Mouse (Mus musculus): ENCODE results near the gene Borcs7.

Gene Borcs7

DNA sequence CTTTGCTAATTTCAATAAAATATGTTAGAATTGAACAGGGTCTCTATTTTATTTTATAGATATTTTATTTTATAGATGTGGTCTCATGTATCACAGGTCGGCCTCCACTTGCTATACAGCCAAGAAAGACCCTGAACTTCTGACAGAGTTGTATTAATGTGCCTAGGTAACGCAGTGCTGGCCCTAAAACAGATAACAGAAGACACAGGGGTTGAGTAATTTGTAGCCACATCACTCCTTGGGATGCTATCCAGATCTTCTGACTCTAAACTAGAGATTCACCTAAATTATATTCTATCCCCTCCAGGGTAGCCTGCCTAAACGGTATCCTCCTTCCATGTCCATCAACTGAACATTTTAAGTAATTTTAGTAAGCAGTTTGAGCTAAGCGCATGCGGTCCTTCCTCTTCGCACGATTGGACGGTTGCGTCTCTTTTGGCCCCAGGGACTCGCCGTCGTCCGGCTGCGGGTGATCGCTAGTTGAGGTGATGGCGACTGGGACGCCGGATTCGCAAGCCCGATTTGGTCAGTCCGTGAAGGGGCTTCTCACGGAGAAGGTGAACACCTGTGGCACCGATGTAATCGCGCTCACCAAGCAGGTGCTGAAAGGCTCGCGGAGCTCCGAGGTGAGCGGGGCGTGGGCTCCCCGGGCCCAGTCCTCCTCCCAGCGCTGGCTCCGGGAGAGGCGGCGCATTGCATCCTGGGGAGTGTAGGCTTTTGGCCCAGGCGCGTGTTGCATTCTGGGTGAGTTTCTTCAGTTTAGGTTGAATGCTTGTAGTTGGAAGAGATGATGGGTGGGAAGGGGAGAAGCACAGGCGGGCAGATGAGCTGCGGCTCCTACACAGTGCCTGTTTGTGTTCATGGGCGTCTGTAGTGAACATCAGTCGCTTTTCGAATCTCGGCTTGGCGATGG is at the start of gene Borcs7:
Gene Borcs7 (plus strand): TSS at position 447 of the 913 bp plus-strand sequence.
- DNase-seq, result peak; percentile 83

DNA sequence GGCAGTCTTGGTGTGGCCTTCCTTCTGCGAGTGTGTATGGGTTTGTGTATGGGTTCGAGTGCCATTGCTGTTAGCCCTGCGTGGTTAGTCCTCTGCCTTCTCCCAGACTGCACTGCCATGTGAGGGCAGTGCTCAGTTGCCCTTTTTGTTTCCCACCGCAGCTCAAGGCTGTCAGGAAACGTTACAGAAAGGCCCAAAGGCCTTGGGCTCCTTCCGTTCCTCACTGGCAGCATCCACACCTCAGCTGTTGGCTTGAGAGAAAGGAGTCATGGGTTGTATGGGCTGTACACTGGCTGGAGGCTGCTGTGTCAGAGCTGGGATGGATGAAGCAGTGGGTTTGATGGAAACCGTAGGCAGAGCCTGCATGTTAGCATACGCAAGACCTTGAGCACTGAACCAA is 48.9 kb upstream of the Borcs7 start:
- DNase-seq, result no peak

DNA sequence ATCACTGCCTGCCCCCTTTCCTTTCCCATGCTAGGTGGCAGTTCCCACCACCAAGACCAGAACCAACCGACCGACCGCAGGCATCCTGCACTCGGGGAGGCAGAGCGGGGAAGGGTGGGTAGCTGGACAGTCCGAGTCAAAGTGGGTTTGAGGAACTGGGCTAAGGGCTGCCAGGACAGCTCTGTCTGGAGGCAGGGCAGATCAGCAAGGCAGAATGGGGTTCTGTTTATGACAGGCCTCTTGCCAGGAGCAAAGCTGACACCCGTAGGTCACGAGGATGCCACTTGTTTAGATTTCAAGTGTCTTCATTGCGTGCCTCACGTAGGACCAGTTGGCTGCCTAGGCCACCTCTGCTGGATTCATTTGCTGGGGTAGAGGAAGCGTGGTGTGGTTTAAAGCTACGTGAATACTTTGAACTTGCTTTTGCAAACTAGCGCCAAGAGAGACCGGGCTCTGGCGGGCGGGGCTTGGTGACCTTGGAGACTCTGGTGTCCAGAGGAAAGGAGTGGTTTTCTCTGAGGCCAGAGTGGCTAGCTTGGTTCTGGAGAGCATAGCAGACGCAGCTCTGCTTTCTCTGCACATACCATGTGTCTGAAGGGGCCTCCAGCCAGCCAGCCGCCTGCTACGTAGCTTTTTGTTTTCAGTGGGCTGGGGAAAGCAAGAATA is 48.2 kb upstream of the Borcs7 start:
- peak; percentile 88 for DNase-seq

DNA sequence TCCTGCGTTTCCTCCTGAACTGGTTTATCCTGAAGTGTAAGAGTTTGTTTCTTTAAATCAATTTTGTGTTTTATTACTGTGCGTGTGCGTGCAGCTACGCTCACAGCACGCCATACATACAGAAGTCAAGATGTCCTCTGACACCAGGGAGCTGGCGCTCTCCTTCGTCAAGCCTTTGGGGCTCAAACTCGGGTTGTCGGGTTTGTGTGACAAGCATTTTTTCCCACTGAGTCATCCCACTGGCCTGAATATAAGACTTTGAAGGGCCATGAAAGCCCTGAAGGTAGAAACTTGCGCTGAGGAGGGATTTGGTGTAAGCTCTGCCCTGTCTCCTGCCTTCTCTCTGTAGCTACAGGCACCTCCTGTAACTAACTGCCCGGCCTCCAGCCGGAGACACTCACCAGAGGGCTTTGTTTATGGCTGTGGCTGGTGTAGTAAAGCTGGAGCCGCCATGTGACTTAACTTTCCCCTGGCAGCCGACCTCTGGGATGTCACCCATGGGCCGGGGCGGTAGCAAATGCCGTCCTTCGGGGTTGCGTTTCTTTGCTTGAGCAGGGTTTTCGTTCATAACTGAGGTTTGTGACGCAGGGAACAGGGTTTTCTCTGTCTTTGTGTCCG is 47.5 kb upstream of the Borcs7 start:
- no peak for DNase-seq

DNA sequence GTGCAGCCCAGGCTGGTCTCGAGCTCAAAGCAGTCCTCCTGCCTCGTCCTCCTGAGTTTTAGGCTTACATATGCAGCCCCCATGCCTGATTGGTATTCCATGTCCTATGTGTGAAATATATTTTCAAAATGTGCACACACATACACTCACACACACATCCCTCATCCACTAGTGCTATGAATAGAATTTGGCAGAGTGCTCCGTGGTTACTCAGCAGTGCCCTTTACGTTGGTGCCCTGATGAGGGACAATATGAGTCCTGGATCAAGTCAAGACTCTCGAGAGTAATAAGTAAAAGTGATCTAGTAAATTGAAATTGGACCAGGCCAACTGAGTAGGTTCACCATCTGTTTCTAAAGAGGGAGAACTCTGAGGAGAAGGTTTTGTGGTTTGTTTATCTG is 46.5 kb upstream of the Borcs7 start:
- no peak for DNase-seq

DNA sequence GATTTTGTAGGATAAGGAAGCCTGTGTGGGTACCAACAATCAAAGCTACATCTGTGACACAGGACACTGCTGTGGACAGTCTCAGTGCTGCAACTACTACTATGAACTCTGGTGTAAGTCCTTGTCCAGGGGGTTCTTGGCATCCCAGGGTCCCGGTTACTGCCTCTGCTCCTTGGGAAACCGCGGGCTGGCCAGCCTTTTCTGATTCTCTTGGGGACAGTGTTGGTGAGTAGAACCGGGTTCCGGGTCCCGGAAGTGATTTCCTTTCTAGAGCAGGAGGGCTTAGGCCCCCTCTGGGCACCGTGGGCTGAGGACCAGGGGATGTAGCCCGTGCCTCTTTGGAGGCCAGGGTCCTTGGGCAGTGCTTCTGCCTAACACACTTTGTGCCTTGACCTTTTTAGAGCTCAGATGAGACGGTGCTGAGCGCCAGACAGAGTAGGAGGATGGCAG is 45.3 kb upstream of the Borcs7 start:
- DNase-seq, result no peak

DNA sequence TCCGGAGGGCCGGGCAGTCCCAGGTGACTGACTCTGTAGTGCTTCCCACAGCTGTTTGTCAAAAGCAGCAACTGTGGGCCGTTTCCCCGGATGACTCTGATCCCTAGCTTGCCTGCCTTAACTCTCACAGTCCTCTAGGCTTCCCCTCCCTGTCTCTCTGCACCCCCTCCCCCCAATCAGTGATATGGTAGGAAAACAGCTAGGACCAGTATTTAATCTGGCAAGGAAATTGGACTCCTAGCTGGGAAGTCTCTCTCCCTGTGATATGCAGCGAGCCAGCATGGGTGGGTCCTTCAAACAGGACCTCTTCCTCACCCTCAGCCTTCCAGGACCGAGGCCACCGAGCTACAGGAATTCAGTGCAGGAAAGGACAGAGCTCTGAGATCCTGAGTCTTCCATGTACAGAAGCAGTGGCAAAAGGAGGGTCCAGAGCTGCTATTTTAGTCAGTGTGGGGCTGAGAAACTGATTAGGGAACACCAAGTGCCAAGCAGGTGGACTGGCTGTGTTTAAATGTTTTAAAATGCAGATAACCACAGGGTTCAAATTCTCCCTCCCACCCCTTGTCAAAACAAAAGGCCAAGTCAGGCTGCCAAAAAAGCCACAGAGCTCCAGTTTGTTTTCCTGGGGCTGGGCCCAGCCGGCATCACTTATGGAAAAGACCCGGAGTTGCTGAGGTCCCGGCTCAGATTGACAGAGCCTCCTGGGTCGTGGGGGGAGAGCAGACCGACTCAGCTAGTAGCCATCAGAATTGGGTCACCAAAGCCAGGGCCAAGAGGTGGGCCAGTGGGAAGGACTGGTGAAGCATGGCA is 44.7 kb upstream of the Borcs7 start:
- DNase-seq, result peak; percentile 64

DNA sequence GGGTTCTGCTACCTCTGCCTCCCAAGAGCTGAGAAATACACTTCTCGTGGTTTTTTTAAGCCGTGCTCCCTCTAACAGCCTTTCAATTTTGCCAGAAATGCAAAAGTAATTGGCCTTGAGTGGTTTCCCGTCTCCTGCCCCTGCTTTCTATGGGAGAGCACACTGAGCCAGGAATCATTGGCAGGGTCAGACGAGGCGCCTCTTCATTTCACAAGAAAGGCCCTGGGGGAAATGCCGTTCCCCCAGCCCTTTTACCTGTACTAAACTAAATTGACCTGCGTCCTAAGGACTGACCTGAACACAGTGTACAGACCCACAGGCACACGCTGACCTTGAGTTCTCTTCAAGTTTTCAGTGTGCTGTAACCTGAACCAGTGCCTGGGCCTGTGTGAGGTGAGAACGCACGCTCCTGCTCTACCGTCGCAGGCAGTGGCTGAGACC is 43.6 kb upstream of the Borcs7 start:
- DNase-seq, result peak; percentile 87

DNA sequence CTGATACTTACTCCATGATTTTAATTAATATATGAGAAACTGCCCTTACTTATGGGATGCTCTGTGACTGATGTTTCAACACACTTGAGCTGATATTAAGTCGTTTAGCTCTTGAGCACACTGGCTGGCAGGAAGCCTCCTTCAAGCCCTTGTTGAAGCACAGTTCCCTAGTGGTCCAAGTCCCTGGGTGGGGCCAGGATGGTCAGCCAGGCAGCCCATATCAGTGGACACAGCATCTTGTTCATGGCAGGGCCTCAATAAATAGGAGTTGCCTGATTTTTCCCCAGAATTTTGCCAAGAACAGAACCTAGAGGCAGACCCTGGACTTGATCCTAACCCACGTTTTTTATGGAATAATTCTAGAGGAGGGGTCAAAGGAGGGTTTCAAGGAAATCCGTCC is 42.5 kb upstream of the Borcs7 start:
- no peak for DNase-seq

DNA sequence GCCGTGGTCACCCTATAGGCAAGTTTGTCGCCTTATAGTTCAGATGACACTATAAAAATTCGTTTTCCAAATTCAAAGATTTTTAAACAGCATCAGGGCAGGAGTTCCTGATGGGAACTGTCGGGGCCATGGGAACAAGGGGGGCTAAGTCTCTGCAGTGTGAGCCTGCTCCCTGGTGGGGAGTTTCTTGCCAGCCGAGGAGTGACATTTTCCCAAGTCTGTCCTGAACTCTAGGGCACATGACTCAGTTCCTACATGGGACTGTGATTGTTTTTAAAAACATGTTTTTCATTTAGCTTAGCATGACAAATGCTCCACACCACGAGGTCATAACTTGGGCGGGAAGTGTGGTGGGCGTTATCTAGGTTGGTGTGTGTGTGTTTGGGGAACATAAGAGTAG is 41.9 kb upstream of the Borcs7 start:
- no peak for DNase-seq

DNA sequence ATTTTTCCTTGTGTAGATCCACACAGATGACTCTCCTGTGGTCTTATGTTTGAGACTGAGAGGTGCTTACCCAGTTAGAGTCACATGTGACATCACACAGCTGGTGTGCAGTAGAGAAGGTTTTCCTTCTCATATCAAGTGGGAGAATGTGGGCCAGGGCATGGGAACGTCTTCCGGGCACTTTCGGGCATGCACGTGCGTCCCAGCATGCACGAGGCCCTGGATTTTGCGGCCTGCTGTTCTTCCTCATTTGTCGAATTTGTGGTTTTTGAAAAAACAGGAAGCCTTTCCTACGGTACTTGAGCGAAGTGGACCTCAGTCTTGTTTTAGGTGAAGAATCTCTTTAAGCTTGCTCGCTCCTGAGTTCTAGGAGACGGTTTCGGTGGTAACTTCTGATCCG is 41.1 kb upstream of the Borcs7 start:
- no peak for DNase-seq

DNA sequence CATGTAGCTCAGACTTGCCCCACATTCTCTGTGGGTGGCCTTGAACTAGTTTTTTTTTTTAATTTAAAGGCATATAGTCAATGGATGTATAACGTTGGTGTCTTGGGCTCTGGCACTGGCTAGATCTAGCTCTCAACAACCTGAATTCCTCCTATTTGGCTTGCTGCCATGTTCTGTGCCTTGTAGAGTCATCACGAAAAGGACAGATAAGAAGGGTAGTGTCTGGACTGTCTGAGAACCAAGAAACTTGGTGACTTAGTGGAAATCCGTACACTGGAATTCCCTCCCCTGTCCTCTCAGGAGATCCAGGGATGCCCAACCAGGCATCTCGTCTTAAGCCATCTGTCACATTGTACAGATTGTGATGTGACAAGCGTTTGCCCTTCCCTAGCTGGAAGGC is 36.5 kb upstream of the Borcs7 start:
- DNase-seq, result no peak

DNA sequence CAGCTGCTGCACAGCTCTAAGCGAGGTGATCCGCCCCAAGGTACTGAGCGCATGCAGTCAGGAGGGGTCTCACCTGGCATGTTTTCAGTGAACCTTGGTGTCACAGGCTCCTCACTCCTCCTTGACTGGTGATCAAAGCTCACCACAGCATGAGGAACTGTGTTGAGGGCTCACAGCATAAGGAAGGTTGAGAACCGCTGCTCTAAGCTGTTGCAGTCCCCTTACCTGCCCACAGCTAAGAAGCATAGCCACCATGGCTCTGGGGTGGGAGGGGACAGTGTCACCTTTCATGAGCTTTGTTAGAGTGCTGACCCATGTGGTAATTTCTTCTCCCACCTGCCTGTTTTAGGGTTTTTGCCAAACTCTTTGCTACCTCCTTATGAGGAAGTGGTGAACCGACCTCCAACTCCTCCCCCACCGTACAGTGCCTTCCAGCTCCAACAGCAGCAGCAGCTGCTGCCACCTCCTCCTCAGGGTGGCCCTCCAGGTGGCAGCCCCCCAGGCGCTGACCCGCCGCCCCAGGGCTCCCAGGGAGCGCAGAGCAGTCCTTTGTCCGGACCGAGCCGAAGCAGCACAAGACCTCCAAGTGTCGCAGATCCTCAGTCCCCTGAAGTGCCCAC is 36.0 kb upstream of the Borcs7 start:
- no peak for DNase-seq

DNA sequence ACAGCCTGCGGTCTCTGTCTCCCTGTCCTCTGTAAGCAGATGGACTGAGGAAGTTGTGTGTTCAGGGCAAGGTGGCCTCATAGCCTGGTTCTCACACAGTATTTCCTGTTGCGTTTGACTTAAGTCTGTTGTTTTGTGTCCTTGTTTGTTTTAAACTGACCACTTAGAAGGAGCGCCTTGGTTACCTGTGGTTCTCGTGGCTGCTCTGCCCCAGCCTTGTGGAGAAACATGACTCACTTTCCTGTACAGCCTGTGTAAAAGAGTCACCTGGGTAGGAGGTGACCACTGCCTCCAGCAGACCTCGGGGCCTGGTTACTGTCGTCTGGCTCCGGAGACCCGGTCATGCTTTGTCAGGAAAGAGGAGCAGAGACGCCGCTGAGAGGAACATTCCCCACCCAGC is 34.1 kb upstream of the Borcs7 start:
- no peak for DNase-seq

DNA sequence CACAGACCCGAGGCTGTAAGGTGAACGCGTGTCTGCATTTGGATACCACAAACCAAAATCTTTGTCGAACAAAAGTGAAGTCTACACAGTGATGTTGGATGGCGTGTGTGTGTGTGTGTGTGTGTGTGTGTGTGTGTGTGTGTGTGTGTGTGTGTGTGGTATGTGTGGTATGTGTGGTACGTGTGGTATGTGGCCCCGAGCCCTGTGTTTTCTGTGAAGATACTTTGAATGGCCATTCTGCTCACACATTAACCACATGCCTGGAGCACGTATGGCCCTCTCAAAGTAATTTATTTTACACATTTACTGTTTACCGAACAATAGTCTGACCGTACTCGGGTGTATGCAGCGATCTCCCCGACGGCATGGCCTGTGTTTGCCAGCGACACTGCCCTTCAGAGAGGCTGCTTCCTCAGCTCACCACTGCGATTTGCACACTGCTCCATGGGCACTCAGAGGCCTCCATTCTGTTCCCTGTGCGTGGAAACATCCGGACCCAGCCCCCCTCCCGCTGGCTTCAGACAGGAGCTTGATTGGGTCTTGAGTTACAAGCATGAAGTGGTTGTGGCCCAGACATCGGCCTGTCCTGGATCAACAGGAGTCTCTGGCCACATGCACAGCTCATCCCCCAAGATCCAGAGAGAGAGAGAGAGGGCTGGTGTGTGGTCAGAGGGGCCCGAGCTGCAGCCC is 33.4 kb upstream of the Borcs7 start:
- no peak for DNase-seq

DNA sequence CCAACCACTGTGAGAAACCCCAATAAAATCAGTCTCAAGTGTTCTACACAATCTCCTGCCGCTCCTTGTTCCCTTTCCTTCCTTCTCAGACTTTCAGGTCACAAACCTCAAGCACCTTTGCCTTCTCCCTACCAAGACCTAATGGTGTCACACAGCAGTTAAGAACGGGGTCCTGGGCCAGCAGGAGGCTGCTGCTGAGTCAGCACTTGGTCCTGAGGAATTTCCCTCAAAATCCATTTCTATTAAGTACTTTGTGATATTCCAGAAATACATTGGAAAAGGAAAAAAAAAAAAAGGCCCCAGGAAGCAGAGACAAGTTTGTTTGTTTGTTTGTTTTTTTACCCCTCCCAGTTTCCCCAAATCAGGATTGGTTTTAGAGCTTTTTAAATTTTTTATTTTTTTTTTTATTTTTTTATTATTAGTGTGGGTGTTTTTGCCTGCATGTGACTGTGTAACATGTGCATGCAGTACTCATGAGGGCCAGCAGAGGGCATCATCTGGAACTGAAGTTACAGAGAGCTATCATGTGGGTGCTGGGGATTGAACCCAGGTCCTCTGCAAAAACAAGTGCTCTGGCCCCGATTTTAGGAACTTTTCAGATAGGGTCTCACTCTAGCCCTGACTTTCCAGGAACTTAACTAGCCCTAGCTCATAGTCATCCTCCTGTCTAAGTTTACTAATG is 32.2 kb upstream of the Borcs7 start:
- no peak for DNase-seq

DNA sequence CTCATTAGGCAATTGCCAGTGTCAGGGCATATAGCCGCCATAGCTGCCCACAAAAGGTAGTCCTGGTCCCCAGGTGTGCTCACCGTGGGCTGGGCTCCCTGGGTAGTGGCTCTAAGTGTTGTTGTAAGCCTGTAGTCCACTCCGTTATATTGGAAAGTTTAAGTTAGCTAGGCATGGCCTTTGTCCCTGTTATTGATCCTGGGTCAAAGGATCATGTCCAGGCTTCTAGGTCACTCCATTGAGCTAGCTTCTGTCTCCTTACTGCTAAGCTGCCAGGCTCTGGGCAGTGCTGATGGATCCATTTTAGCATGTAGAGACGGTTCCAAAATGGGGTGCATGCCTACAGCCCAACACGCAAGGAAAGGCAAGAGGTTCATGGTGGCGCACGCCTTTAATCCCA is 31.4 kb upstream of the Borcs7 start:
- no peak for DNase-seq

DNA sequence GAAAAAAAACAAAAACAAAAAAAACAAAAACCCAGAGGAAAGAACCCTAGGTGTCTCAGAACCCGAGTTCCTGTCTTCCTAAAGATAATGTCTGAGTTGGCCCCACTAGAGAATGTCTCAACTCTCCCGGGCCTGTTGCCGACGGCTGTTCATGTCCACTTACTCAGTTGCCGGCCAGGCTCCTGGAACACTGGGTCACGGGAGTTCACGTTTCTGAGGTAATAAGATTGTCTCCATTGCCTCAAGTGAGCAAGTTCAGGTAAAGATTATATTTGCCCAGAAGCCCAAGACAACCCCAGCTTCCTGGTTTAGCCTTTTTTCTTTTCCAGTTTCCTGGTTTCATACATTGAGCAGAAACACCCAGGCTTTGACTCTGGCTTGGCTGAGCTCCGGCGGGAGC is 30.9 kb upstream of the Borcs7 start:
- no peak for DNase-seq

DNA sequence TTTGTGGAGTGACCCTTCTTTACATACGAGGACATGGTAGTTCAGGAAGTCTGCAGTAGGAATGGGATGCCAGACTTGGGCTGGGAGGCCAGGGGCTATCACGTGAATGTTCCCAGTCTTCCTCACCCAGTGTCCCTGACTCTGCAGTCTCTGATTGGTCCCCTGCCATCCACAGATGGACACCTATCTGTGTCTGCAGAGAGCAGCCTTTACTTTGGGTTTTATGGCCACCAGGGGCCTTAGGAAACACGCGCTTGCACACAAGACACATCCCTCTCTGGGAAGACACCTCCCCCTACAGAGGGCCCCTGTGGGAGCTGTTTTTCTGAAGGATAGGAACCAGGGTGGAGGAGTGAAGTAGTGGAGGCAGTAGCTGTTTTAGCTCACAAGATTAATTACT is 28.2 kb upstream of the Borcs7 start:
- DNase-seq, result no peak

DNA sequence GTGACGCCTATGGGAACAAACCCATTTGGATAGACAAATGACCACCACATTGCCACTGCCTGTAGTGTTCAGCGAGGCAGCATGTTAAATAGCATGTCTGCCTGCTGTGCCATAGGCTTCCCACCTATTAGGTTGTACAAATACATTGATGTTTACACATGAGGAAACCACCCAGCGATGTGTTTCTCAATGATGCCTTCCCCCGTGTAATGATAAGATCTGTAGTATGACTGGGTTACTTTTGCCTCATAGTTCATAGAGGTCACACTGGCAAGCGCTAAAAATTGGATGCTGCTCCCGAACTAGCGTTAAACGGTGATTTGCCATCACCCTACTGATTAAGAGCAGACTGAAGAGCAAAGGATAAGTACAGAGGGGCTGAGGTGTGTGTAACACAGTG is 27.5 kb upstream of the Borcs7 start:
- no peak for DNase-seq

DNA sequence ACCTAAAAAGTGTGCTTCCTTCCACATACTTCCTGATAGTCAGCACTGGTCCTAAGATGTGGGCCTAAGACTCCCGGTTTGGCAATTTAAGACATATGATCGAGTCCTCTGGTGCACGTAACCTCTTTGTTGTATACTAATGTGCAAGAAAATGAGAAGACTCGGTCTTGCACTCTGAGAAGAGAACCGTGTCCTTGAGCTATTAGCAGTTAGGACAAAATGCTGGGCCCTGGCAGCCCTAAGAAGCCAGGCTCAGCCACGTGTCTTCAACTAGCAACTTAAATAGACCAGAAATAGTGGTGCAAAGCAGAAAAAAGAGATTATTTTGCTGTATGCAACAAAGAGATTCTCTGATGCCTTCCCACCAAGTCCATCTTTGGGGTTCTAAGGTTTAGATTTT is 26.9 kb upstream of the Borcs7 start:
- no peak for DNase-seq

Data from kidney, adult 11 months (tissue).